Mouse (Mus musculus) heart, postnatal 36 days (tissue): ENCODE measurements around the gene Gsta2. TPM values are rescaled to one million over a fixed set of nuclear protein-coding genes. Genes with fewer than 3 reads are reported as not detected.

Experiments
- DNase-seq, 2 experiments: peaks; one replicate each; pipeline ENCODE4 v3.0.0; 2021 to 2022
- intact Hi-C: fragments of 180-260 bp; cut with DNase I; formaldehyde crosslinking; loops from one replicate; pipeline ENCODE4 v1.15.1; 2025
- total RNA-seq, 2 experiments: library from RNA; stranded (reverse); gene quantifications; 2 replicates each; pipeline ENCODE4 v1.2.3; 2021

Gsta2 gene
- total RNA-seq = under 1 TPM in 1 of 2 experiments, not detected in 1; 0.46 TPM

DNA sequence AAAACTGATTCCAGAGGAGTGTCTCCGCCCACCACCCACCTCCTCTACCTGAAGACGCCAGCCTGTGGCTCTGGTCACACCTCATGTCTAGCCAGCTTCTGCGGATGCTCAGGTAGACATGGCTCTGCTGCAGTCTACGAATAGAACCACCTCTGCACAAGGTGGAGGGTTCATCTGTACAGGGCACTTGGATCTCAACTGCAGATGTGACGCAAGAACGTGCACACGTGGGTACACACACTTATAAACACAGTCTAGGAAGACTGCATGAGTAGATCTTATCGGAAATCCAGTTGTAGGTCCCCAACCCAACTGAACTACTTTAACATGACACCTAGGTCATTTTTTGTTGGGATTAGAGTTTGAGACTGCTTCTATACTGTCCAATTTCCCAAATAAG is at the start of gene Gsta2:
Gsta2 (minus strand) TSS at position 178 of the 400 bp plus-strand sequence.
- DNase-seq = no peak
- intact Hi-C loops = loop anchor here (5.0 kb wide), 1 partner anchor 197 kb away; no protein-coding TSS in a partner anchor

DNA sequence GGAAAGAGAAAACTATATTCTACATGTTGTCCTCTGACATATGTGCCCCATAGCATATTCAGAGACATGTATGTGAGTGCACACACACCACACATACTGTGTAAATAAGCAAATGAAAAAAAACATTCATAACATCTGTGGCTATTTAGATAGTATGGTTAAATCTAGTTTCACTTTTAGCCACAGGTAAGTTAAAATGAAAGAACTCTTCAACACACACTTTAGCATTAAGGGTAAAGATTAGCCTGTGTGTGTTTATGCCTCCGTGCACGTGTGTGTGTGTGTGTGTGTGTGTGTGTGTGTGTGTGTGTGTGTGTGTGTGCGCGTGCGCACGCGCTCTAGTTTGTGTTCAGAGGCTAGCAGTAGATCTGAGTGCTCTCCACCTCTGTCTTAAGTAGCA is 46.0 kb upstream of the Gsta2 start:
- DNase-seq = no peak
- intact Hi-C loops = no loop called here

DNA sequence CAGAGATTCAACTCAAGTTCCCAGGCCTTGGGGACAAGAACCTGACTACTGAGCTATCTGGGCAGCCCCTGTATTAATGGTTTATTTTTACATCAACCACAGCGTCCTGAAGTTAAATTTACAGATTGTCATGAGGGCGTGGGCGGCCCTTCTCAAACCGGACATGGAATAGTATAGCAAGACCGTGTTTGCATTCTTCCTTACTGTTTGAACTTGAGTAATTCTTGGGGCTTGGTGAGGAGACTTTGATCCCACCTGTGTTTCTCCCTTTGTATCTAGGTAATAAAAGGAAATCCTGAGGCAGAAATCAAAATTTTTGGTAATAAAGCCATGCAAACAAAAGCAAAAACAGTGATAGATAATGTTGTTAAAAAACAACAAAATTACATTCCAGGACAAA is 45.0 kb upstream of the Gsta2 start:
- intact Hi-C loops = no loop called here
- no peak for DNase-seq

DNA sequence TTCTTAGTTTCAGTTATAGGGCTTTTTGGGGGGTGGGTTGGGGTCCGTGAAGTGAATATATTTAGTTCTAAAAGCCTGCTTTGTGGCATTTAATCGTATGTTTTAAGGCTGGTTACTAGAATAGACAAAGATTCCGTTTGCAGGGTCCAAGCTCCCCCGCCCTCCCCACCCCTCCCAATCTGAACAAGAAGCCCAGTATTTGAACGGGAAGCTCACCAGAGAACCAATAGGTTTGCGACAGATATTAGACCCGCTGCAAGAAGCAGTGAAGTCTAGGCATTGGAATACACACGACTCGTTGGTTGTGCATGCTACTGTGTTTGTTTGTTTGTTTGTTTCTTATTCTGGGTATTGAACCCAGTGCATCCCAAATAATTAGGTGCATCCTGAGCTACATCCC is 40.9 kb upstream of the Gsta2 start:
- DNase-seq = no peak
- intact Hi-C loops = no loop called here

DNA sequence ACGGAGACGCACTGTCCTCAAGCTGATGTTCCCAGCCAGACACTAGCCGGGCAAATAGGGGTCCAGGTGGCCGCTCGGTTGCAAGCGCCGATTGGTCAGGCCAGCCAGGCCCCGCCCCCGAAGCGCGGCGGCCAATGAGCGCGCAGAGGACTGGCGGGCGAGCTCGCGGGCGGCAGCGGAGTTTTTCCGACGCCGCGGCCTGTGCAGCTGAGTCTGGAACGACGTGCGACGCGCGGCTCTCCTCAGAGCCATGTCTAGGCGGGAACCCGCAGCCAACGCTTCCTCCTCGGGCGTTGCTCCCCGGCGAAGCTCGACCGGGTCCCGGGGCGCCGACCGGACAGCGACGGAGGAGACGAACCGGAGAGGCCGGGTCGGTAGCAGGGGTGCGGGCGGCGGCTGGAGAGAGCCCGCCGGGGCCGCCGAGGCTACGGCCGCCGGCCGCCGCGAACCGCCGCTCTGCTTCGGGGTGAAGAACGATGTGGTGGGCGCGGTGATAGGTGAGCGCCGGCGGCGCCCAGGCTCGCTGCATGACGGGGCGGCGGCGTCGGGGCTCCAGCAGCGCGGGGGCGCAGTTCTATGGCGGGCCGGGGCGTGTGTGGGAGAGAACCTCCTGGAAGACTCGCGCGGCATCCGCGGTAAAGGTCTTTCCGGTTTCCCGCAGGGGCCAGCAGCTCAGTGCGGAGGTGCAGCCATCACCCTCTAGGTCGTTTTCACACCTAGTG is 40.2 kb upstream of the Gsta2 start, which contains the start of gene Ddx43:
Ddx43 (plus strand) TSS at position 148 of the 722 bp plus-strand sequence.
- intact Hi-C loops = no loop called here
- DNase-seq = peak; percentile 9 to 13

DNA sequence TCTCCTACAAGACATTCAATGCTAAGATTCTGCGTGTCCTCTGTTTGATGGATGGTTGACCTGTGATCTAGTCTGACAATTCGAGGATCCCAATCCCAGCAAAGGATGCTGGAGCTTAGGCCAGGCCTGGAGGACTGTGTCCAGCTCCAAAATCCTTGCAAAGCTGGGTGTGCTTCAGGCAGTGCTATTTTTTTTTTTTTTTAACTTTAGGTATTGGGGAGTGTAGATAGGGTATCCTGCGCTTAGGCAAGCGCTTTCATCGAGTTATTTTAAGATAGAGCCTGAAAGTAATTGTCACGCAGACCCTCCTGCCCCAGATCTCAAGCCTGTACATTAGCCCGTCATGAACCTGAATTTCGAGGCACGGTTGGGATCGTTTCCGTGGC is 39.6 kb upstream of the Gsta2 start:
- intact Hi-C loops = no loop called here

DNA sequence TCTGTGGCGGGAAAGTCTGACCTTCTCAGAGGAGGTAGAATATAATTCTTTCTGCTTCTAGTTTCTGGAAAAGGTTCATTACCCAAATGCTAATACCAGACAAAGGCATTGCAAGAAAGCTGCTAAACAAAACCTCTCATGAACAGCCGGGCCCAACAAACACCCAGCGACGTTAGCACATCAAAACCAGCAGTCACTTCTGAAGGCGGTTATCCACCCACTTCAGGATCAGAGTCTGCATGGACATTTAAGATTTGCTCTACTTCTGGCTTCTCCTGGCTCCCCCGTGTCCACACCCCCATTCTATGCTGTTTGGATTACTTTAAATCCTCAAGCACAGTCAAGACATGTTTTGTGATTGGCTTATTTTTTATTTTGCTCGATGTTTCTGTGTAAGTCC is 39.0 kb upstream of the Gsta2 start:
- intact Hi-C loops = no loop called here
- DNase-seq = no peak

More for the DNA sequence above, 39.6 kb upstream of the Gsta2 start:
- DNase-seq = no peak

DNA sequence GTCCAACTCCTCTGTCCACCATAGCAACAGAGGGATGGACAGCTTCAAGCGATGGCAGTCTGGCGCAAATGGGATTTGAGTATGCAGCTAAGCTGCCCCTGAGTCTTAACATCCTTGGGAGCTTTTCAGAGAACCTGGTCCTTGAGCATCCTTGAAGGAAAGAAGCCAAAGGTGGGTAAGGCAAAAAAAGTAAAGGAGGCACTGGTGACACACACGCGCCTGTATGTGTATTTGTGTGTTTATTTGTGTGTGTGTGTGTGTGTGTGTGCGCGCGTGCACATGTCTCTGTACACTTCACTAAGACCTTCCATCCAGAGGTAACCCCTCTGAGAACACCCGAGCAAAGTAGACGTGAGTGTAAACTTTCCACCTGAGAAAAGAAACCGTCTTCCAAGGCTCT is 38.2 kb upstream of the Gsta2 start:
- no peak for DNase-seq
- intact Hi-C loops = no loop called here

DNA sequence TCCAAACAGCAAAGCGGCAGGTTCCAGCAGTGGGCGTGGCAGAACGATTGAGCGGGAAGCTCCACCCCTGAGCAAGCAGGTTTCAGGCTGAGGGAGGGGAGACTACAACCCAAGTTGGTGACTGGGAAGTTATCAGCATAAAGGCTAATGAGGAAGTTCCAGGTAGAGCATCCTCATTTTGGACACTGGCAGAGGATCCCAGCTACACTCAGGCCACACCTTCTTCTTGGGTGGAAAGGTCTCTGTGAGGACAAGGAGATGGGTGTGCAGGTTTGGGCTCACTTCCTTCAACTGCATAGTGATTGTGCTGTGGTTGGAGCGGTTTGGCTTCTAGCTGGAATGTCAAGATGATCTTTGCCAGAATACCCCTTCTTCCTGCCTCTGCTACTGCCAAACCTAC is 34.4 kb upstream of the Gsta2 start:
- intact Hi-C loops = no loop called here

DNA sequence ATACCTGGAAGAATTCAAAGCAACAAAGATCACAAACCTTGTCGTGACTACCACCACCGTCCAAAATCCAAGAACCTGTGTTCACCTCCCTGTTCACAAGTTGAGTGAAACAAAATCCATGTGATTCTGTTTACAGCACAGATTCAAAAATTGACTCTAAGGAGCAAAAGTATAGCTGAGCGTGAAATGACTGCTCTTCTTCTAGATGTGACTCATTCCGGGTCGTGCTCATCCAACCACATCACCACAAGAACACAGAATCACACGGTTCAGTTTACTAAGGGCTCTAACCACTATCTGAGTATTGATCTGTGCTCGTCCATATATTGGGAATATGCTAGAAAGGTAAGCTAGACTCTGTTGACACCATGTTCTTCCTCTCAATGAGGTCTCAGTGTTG is 31.4 kb upstream of the Gsta2 start:
- intact Hi-C loops = no loop called here
- no peak for DNase-seq

More for the DNA sequence above, 34.4 kb upstream of the Gsta2 start:
- DNase-seq = no peak

DNA sequence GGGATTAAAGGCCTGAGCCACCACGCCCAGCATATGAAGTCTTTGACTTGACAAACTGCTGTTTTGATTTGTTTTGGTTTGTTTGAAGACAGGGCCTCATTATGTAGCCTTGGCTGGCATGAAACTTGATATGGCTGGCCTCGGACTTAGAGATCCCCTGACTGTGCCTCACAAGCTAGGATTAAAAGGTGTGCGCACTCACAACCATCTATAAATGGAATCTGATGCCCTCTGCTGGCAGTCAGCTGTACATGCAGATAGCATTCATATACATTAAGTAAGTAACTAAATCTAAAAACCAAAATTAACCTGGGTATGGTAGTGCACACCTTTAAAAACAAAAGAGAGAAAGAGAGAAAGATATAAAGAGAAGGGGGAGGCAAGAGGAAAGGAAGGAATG is 30.3 kb upstream of the Gsta2 start:
- DNase-seq = no peak
- intact Hi-C loops = no loop called here

DNA sequence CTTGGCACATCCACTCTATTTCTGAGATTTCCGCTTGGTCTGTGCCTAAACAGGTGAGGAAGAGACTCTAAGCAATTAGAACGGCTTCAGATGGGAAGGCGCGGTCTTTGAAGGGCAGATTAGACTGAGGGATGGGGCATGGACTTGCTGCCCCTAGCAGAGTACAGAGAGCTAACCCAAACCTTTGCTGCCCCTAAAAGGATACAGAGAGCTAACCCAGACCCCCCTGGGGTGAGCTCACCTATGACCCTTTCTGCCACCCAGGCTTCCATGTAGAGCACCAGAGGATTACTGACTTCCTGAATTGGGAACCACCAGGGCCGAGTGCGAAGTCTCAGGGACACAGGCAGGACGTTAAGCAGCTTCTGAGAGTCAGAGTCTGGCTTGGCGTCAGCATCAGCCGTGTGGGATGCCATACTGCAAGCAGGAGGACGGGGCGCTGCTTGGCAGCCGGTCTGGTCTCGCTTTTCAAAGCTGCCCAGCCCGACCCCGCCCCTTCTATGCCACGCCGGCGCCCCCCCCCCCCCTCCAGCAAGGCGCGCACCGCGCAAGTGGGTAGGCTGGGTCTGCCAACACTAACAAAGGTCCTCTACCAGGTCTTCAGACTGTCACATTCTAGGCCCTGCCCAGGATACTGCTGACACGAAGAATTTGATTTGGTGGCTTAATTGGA is 22.7 kb upstream of the Gsta2 start, which contains the start of gene Ooep:
Ooep (minus strand) TSS at position 613 of the 673 bp plus-strand sequence.
- intact Hi-C loops = no loop called here
- DNase-seq = no peak

DNA sequence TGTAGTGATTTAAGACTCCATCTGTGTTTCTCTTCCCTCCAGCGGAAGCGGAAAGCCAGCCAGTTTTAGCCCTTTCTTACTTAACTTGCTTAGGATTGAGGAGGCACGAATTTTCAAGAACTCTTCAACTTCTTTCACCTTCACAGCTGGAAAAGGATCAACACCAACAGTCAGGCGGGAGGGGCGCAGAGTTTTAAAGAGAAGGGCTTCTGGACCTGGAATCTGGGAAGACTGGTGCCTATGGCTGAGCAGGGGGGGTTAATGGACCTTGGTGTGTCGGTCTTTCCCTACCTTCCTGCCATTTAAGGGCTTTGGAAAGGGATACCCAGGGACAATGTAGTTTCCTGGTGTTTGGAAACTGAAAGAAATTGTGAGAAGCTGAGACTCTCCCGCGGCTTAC is 22.0 kb upstream of the Gsta2 start:
- intact Hi-C loops = no loop called here
- DNase-seq = no peak

DNA sequence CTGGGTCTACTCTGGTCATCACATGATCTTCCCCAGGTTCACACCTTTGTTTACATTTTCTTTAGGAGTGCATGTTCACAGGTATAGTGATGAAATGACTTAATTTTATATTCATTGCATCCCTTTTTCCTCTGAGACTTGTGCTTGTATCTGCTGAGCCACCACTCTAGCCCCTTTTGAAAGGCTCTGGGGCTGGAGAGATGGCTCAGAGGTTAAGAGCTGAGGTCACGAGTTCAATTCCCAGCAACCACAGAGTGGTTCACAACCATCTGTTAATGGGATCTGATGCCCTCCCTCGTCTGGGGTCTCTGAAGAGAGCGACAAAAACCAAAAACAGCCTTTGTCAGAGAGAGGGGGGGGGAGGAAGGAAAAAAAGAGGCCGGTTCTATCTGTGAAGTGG is 19.9 kb upstream of the Gsta2 start:
- intact Hi-C loops = no loop called here
- DNase-seq = no peak

DNA sequence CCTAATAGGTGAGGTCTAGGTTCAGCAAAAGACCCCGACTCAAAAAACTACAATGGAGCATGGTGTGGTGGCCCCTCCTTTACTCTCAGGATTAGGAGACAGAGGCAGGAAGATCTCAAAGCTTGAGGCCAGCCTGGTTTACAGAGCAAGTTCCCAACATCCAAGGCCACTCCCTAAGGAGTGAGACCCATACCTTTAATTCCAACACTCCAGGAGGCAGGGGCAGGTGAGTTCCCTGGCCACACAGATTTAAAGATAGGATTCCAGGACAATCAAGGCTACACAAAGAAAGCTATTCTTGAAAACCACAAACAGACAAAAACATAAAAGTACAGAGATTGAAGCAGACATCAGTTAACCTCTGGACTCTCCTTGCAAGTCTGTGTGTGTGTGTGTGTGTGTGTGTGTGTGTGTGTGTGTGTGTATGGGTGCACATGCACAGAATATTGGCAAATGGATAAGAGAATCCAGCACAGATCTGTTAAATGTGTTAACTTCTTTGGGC is 19.3 kb upstream of the Gsta2 start:
- no peak for DNase-seq
- intact Hi-C loops = no loop called here

DNA sequence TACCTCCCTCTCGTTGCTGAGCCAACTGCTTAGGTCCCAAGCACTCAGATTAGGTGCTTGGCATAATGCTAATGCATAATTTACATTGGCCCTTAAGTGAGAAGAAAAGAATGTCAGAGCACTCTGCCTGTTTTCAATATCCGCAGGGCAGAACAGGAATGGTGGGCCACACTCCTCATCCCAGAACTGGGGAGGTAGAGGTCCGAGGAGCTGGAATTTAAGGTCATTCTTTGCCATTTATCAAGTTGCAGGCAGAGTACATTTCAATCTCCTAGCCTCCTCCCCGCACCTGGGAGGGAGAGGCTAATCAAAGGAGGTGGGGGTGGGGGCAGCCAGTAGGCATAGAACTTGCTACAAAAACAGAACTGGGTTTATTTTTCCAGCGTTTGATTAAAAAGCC is 18.8 kb upstream of the Gsta2 start:
- intact Hi-C loops = no loop called here
- no peak for DNase-seq

DNA sequence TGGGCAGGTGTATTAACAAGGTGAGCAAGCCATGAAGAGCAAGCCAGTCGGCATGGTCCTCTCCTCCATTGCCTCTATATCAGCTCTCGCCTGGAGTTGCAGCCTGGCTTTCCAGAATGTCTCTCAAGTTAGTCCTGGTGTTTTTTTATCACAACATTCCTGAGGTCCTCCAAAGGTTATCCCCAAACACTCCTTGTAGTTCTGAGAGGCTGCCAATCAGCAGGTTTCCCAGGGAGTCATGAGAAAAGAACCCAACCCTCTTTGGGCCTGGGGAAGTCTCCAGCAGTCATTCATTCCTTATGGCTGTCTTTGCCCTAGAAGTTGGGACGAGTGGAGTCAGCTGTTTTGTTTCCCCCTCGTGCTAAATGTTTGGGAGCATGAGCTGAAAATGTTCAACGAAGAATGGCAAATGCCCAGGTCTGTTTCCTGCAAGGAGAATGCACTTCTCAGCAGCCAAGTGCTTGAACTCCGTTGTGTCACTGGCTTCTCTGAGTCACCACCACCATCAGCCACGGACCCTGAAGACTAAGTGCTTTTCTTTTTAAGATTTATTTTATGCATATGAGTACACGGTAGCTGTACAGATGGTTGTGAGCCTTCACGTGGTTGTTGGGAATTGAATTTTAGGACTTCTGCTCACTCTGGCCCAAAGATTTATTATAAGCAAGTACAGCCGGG is 17.4 kb upstream of the Gsta2 start:
- intact Hi-C loops = no loop called here
- DNase-seq = no peak

DNA sequence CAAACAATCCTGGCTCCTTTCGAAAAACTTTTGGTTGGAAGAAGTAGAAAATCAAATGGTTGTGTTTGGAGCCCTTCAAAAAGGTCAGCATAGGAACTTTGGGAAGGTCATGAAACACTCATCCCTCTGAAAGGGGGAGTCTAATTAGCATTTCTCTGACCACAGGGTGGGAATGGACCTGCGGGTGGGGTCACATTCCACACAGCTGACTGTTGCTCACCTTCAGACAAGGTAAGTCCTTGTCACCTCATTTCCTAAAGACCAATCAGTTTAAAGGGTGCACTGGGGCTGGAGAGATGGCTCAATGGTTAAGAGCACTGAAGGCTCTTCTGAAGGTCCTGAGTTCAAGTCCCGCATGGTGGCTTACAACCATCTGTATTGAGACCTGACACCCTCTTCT is 15.9 kb upstream of the Gsta2 start:
- no peak for DNase-seq
- intact Hi-C loops = no loop called here

DNA sequence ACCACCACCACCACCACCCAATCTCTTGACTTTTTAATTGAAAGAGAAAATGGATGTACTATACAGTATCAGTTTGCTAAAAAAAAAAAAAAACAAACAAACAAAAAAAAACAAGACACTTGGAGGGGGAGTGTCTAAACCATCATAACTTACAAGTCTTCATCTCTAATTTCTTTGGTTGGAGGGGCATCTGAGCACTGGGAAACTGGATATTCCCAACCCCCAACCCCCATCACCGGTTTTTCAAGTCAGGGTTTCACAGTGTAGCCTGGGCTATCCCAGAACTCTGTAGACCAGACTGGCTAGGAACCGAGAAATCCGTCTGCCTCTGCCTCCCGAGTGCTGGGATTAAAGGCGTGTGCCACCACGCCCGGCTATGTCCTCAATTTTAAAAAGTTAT is 14.2 kb upstream of the Gsta2 start:
- no peak for DNase-seq
- intact Hi-C loops = no loop called here

DNA sequence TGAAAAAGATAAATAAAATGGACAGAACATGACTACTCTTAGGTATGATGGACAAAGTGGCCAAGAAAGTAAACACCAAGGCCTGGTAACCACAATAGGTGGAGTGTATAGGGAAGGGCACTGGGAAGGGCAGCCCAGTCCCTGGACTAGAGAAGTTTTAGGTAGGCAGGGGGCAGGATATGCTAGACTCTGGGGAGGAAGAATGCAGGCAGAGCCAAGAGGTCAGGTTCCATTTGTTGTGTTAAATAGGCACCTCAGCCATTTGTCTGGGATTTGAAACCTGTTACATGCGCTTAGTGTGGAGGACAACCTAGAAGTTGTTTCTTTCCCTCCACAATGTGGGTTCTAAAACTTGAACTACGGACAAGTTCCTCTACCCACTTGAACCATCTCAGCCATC is 13.8 kb upstream of the Gsta2 start:
- DNase-seq = no peak

DNA sequence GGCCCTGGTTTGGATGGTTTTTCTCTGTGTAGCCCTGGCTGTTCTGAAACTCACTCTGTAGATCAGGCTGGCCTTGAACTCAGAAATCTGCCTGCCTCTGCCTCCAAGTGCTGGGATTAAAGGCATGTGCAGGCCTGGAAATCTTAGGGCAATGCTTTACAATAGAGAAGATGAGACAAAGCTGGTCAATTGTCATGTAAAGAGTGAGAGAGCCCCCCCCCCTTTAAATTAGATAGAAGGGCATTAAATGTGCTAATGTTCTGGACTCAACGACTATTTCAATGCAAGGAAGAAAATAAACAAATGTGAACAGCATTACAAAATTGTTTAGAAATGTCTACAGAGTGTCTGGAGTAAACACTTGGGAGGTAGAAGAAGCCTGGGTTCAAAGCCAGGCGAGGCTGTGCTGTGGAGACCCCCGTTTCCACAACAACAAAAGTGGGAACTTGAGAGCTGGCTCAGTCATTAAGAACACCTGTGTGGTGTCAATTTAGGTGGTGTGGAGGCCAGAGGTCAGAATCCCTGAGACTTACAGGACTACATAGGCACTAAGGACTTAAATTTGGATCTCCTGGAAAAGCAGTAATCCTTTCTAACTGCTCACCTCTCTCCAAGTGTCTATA is 13.2 kb upstream of the Gsta2 start:
- DNase-seq = no peak
- intact Hi-C loops = no loop called here

More for the DNA sequence above, 13.8 kb upstream of the Gsta2 start:
- intact Hi-C loops = no loop called here
